Mouse (Mus musculus): Measurements from ENCODE around the gene Kifc3. TPM values are rescaled to one million over a fixed set of nuclear protein-coding genes. Genes with fewer than 3 reads are reported as not detected.

The Kifc3 gene
- polyA plus RNA-seq, 1 experiment from 2014 or later = 16.4 TPM

DNA sequence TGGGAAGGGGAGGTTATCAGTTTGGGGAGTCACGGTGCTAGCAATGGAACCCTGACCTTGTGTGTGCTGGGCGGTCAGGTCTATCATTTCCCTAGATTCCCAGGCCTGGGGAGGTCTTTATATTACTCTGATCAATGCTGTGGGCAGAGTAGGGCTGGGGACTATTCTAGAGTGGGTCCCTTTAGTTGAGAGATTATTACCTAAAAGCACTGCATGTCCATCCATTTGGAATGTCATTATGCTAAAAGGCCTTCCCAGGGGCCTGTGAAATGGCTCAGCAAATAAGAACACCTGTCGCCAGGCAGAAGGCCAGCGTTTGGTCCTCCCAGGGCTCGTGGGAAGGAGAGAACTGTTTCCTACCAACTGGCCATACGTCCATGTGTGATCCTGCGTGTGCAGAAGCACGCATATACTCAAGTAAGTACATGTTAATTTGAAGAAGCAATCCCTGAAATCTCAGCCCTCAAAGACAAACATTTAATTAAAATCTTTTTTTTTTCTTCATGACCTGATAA is 499 bp downstream of the Kifc3 start:
- Histone ChIP-seq H3K9me3 (replicated peaks) (no peaks in the 10 kb centered on the region), H3K9ac (no peak overlapping the region), H3K36me3 (no peaks in the 10 kb centered on the region), H3K27me3 (replicated peaks) (peaks cover 11% of the 10 kb centered on the region; the same call in 1 of the 2 replicates), H3K4me2 (no peak overlapping the region), H3K27ac (ENCODE audit: poor library complexity, severe bottlenecking) (no peak overlapping the region), H3K4me3 (no peak overlapping the region), H3K4me1 (replicated peaks) (peaks cover 16% of the 10 kb centered on the region)
- ATAC-seq (ENCODE audit: insufficient number of reproducible peaks, low FRiP score) = no peak
- WGBS = 72% methylated on average over 8 of the region's 8 CpGs

DNA sequence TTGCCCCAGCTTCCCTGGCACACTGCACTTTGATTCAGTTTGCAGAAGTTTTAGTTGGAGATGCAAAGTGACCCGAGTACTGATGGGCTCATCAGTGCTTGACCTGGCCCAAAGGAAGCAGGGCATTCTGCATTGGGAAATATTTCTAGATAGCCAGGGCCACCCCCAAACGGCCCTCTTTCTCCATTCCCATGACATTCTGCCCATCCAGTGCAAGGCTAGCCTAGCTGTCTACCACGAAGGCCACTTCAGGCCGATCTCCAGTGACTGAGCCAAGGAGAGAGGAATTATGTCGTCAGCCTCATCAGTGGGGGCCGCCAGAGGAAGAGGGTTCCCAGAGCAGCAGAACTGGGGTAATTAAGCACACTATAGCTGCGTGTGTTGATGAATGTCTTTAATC is 1.1 kb downstream of the Kifc3 start:
- H3K27me3 ChIP-seq (replicated peaks) = peaks cover 11% of the 10 kb centered on the region; the same call in 1 of the 2 replicates
- 63% methylated on average over 7 of the region's 7 CpGs for WGBS
- ATAC-seq (ENCODE audit: insufficient number of reproducible peaks, low FRiP score) = no peak
- no peak overlapping the region for H3K27ac ChIP-seq (ENCODE audit: poor library complexity, severe bottlenecking)
- no peaks in the 10 kb centered on the region for H3K36me3 ChIP-seq
- no peak overlapping the region for H3K9ac ChIP-seq
- H3K4me2 ChIP-seq = no peak overlapping the region
- no peak overlapping the region for H3K4me3 ChIP-seq
- H3K9me3 ChIP-seq (replicated peaks) = no peaks in the 10 kb centered on the region
- peaks cover 16% of the 10 kb centered on the region for H3K4me1 ChIP-seq (replicated peaks)

DNA sequence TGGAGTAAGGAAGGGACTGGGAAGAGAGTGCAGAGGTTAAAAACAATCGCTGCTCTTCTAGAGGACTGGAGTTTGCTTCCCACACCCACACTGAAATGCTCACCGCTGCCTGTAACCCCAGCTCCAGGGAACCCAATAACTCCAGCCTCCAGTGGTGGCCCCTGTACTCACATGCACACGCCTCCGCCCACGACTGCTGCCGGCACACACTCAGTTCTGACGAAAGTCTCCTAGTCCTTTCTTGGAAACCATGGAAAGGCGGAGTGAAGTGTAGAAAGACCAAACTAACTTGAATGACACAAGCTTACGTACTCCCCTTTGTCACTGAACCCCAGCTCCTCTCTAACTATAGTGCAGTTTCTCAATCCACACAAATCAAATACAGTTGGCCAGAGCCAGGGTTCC is 2.6 kb downstream of the Kifc3 start:
- H3K27me3 ChIP-seq (replicated peaks) = peaks cover 11% of the 10 kb centered on the region; the same call in 1 of the 2 replicates
- H3K4me3 ChIP-seq = no peak overlapping the region
- H3K9me3 ChIP-seq (replicated peaks) = no peaks in the 10 kb centered on the region
- no peaks in the 10 kb centered on the region for H3K36me3 ChIP-seq
- ATAC-seq (ENCODE audit: insufficient number of reproducible peaks, low FRiP score) = no peak
- H3K4me1 ChIP-seq (replicated peaks) = peaks cover 7% of the 10 kb centered on the region
- H3K4me2 ChIP-seq = no peak overlapping the region
- 74% methylated on average over 9 of the region's 9 CpGs for WGBS
- H3K27ac ChIP-seq (ENCODE audit: poor library complexity, severe bottlenecking) = no peak overlapping the region
- H3K9ac ChIP-seq = no peak overlapping the region

DNA sequence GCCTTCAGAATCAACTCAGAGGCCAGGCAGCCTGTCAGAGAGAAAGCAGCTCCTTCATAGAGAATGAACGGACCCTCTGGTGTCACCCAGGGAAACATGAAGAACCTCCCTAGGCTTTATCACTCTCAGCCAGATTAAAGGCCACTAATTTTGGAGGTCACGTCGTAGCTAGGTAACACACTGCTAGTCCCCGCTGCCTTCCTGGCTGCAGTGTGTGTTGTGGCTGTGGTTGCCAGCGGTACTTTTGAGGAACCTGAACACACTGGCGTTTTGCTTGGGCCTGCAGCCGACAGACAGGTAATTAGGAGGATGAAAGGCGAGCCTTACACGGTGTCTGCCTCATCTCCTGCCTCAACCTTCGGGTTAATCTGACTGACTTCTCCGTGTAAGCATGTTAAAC is 6.9 kb downstream of the Kifc3 start:
- Histone ChIP-seq H3K9ac (no peak overlapping the region), H3K36me3 (no peaks in the 10 kb centered on the region), H3K4me1 (replicated peaks) (no peaks in the 10 kb centered on the region), H3K9me3 (replicated peaks) (no peaks in the 10 kb centered on the region), H3K4me2 (no peak overlapping the region), H3K4me3 (no peak overlapping the region), H3K27ac (ENCODE audit: poor library complexity, severe bottlenecking) (no peak overlapping the region), H3K27me3 (replicated peaks) (no peaks in the 10 kb centered on the region)
- 47% methylated on average over 11 of the region's 11 CpGs for WGBS
- ATAC-seq (ENCODE audit: insufficient number of reproducible peaks, low FRiP score) = no peak

DNA sequence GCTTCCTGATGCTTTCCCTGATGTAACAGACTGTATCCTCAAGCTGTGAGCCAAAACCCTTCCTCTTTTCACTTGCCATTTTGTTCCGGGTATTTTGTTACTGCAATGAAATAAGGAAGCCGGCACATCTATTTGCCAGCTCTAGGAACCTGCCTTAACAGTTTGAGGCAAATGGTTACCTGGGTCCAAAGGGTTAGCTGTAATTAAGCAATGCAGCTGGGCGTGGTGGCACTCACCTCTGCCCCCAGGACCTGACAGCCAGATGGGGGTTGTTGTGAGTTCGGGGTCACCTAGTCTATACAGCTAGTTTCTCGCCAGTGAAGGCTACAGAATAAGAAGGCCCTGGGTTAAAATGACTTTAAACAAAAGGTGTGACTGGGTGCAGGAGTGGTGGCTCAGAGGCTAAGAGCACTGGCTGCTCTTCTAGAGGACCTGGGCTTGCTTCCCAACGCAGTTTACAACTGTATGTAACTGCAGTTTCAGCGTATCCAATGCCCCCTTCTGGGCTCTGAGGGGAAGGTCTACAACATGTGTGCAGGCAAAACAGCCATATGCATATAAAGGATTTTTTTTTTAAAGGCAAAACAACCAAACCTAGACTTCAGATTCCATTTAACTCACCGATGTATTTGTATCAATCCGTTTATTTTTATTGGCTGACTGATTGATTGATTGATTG is 11.0 kb downstream of the Kifc3 start:
- H3K4me1 ChIP-seq (replicated peaks) = peaks cover 6% of the 10 kb centered on the region; the same call in 1 of the 2 replicates
- H3K27ac ChIP-seq (ENCODE audit: poor library complexity, severe bottlenecking) = no peak overlapping the region
- H3K27me3 ChIP-seq (replicated peaks) = no peaks in the 10 kb centered on the region
- H3K36me3 ChIP-seq = no peaks in the 10 kb centered on the region
- no peak for ATAC-seq (ENCODE audit: insufficient number of reproducible peaks, low FRiP score)
- no peak overlapping the region for H3K9ac ChIP-seq
- 82% methylated on average over 9 of the region's 9 CpGs for WGBS
- H3K4me2 ChIP-seq = no peak overlapping the region
- H3K9me3 ChIP-seq (replicated peaks) = no peaks in the 10 kb centered on the region
- H3K4me3 ChIP-seq = no peak overlapping the region

- H3K4me1 ChIP-seq (replicated peaks) = peaks cover 6% of the 10 kb centered on the region; the same call in 1 of the 2 replicates
- H3K36me3 ChIP-seq = no peaks in the 10 kb centered on the region
- no peak overlapping the region for H3K4me2 ChIP-seq
- no peaks in the 10 kb centered on the region for H3K27me3 ChIP-seq (replicated peaks)
- no peak overlapping the region for H3K27ac ChIP-seq (ENCODE audit: poor library complexity, severe bottlenecking)
- H3K9ac ChIP-seq = no peak overlapping the region
- 50% methylated on average over 5 of the region's 5 CpGs for WGBS
- no peak for ATAC-seq (ENCODE audit: insufficient number of reproducible peaks, low FRiP score)
- no peaks in the 10 kb centered on the region for H3K9me3 ChIP-seq (replicated peaks)
- H3K4me3 ChIP-seq = no peak overlapping the region
These were observed 15.0 kb downstream of the Kifc3 start for GRCm38 (mm10) chr8:95187579-95187978.

DNA sequence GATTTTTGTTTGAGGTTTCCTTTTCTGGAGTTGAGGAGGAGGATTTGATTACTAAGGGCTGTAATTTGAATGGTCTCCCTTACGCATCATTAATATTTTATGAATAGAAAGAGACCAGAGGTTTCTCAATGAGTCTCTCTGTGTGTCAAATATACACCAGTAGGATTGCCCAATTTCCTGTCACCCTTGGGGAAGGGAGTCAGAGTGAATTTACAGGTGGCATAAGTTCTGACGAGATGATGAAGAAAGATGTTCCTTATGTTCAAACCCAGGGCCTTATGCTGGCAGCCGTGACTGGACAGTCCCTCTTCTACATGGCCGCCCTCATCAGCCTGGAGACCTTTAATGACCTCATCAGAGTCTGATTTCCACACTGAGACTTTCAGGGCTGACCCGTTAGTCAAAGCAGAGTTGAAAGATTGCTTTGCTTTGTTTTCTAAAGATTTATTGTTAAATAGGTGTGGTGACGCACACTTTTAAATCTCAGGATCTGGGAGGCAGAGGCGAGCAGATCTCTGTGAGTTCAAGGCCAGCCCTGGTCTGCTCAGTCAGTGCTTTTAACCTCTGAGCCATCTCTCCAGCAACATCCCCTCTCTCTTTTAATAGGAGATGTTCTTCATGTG is 16.6 kb downstream of the Kifc3 start:
- peaks cover 13% of the 10 kb centered on the region for H3K4me1 ChIP-seq (replicated peaks)
- H3K9me3 ChIP-seq (replicated peaks) = no peaks in the 10 kb centered on the region
- H3K36me3 ChIP-seq = no peaks in the 10 kb centered on the region
- no peaks in the 10 kb centered on the region; the same call in 1 of the 2 replicates for H3K27me3 ChIP-seq (replicated peaks)
- H3K4me3 ChIP-seq = no peak overlapping the region
- no peak overlapping the region for H3K9ac ChIP-seq
- ATAC-seq (ENCODE audit: insufficient number of reproducible peaks, low FRiP score) = no peak
- no peak overlapping the region for H3K4me2 ChIP-seq
- WGBS = 84% methylated on average over 7 of the region's 7 CpGs
- H3K27ac ChIP-seq (ENCODE audit: poor library complexity, severe bottlenecking) = no peak overlapping the region

GRCm38 (mm10) chr8:95185104-95185503 is 17.5 kb downstream of the Kifc3 start:
- no peak overlapping the region for H3K4me3 ChIP-seq

DNA sequence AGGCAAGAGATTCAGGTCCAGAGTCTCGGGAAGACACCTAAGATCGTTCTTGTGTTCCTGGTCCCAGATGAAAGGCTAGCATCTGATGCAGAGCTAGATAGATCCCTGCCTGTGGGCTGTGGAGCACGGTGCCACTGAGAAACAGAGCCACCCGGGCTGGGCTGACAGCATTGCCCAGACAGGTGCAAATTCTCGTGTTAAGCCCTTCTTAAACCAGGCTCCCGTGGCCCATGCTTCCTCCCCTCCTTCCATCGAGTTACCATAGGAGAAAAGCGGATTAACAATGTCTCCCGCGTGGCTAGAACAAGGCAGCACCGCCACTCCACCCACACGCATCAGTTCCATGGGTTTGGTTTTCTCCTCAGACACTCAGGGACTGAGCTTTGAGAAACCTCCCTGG is 18.4 kb downstream of the Kifc3 start:
- H3K4me1 ChIP-seq (replicated peaks) = peaks cover 13% of the 10 kb centered on the region
- H3K4me2 ChIP-seq = no peak overlapping the region
- ATAC-seq (ENCODE audit: insufficient number of reproducible peaks, low FRiP score) = no peak
- no peak overlapping the region for H3K4me3 ChIP-seq
- 75% methylated on average over 12 of the region's 12 CpGs for WGBS
- no peaks in the 10 kb centered on the region; the same call in 1 of the 2 replicates for H3K27me3 ChIP-seq (replicated peaks)
- no peak overlapping the region for H3K27ac ChIP-seq (ENCODE audit: poor library complexity, severe bottlenecking)
- no peak overlapping the region for H3K9ac ChIP-seq
- H3K36me3 ChIP-seq = no peaks in the 10 kb centered on the region
- no peaks in the 10 kb centered on the region for H3K9me3 ChIP-seq (replicated peaks)

More at GRCm38 (mm10) chr8:95185104-95185503, 17.5 kb downstream of the Kifc3 start:
- Histone ChIP-seq H3K27me3 (replicated peaks) (no peaks in the 10 kb centered on the region; the same call in 1 of the 2 replicates), H3K4me1 (replicated peaks) (peaks cover 13% of the 10 kb centered on the region), H3K4me2 (no peak overlapping the region), H3K9ac (no peak overlapping the region), H3K27ac (ENCODE audit: poor library complexity, severe bottlenecking) (no peak overlapping the region), H3K9me3 (replicated peaks) (no peaks in the 10 kb centered on the region), H3K36me3 (no peaks in the 10 kb centered on the region)
- no peak for ATAC-seq (ENCODE audit: insufficient number of reproducible peaks, low FRiP score)
- 52% methylated on average over 10 of the region's 10 CpGs for WGBS

- no peaks in the 10 kb centered on the region for H3K9me3 ChIP-seq (replicated peaks)
- no peak overlapping the region for H3K4me2 ChIP-seq
- WGBS = 42% methylated on average over 7 of the region's 7 CpGs
- no peak overlapping the region for H3K9ac ChIP-seq
- H3K4me1 ChIP-seq (replicated peaks) = peaks cover 7% of the 10 kb centered on the region; the same call in 1 of the 2 replicates
- no peaks in the 10 kb centered on the region; the same call in 1 of the 2 replicates for H3K27me3 ChIP-seq (replicated peaks)
- ATAC-seq (ENCODE audit: insufficient number of reproducible peaks, low FRiP score) = no peak
- no peak overlapping the region for H3K27ac ChIP-seq (ENCODE audit: poor library complexity, severe bottlenecking)
- no peaks in the 10 kb centered on the region for H3K36me3 ChIP-seq
- H3K4me3 ChIP-seq = no peak overlapping the region
These were observed 20.8 kb downstream of the Kifc3 start for GRCm38 (mm10) chr8:95181850-95182249.

DNA sequence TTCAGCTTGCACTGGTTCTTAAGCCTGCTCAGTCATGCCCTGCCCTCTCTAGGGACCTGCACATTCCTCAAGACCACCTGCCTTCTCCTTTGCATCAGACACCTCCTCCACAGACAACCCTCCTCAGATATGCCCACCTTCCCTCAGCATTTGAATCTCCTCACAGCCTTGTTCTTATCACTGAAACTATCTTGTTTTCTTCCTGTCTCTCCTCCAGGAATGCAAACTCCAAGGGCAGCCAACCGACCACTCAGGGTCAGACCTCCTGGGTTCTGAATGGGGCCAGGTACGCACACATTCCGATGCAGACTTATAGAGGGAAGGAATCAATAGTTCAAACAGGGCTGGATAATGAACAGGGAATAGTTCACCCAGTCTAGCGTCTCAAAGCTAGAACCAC is 24.4 kb downstream of the Kifc3 start:
- Histone ChIP-seq H3K9me3 (replicated peaks) (no peaks in the 10 kb centered on the region), H3K9ac (no peak overlapping the region), H3K4me3 (no peak overlapping the region), H3K27me3 (replicated peaks) (no peaks in the 10 kb centered on the region; the same call in 1 of the 2 replicates), H3K36me3 (no peaks in the 10 kb centered on the region), H3K4me2 (no peak overlapping the region), H3K4me1 (replicated peaks) (peaks cover 7% of the 10 kb centered on the region; the same call in 1 of the 2 replicates), H3K27ac (ENCODE audit: poor library complexity, severe bottlenecking) (no peak overlapping the region)
- no peak for ATAC-seq (ENCODE audit: insufficient number of reproducible peaks, low FRiP score)
- 57% methylated on average over 4 of the region's 4 CpGs for WGBS

Data from heart, embryonic 12.5 days (tissue).